Comparison of ENCODE assay signal across 22 mouse cellular contexts in the genomic region with DNA sequence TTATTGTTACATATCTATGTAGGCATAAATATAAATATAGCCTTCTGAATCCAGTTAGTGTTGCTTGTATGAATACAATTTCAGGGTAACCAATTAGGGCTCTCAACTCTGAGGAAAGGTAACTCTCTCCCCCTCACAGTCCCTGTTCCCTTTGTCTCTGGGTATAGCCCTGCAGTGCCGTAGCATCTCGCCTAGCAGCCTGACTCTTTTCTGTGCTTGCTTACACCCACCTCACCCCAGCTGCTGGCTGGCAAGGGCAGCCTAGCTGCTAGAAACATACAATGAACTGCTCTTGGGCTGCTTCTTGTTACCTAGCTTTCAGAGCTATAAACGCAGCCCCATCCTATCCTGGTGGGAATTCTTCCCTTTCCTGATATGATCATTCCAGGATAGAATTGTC.
DNase-seq lines count a peak whose midpoint lies in the region; ATAC-seq and TF ChIP-seq lines count a peak whose summit lies in the region.
"Had no signal": no experiment of that assay in that cellular context is flagged by ENCODE, and none has a peak within 500 bp of the region (broad histone marks: within the 10 kb centered on the region; RNA-seq: fewer than 3 reads in every experiment).

No protein-coding gene starts in this region.

- no peak for TF ChIP-seq CTCF in left cerebral cortex, adult 2 months (IDR thresholded peaks at IDR 0.05)

- DNase-seq in frontal cortex, postnatal 25 days (ENCODE audit: low spot score in 2 of 2): no peak
- DNase-seq in layer of hippocampus, adult 11-12 months (ENCODE audit: low spot score): peak; percentile 11
- no peak for DNase-seq in layer of hippocampus, adult 9-10 months (ENCODE audit: low spot score)
- DNase-seq in left cerebral cortex, adult 2 months (ENCODE audit: extremely low spot score in 1 of 2, low spot score in 2 of 2): peak in 1 of 2 experiments; percentile 40
- DNase-seq in left cerebral cortex, adult 11 months (ENCODE audit: low spot score): no peak
- peak; percentile 16 to 43 for DNase-seq in right cerebral cortex, postnatal 36 days (ENCODE audit: low spot score in 2 of 2)
- no peak for DNase-seq in right cerebral cortex, postnatal 14 days
- DNase-seq: adrenal gland, adult 8-10 months; adrenal gland, postnatal 25 days; cerebellum, adult 2 months; cerebellum, adult 9-11 months; cerebellum, postnatal 25 days; gastrocnemius, postnatal 10 days; gastrocnemius, postnatal 36 days had no signal

- ATAC-seq in frontal cortex, adult (ENCODE audit: low TSS enrichment): peak; percentile 75
- ATAC-seq: activated CD4-positive, CD25-positive, alpha-beta regulatory T cell, adult 4 months; forebrain, embryonic 14.5 days; hindbrain, embryonic 16.5 days had no signal

- H3K27ac ChIP-seq in left cerebral cortex, adult 2 months: peak overlapping the region; percentile 79
- H3K27ac ChIP-seq: embryonic facial prominence, embryonic 12.5 days; embryonic facial prominence, embryonic 15.5 days; hindbrain, embryonic 10.5 days; hindbrain, embryonic 13.5 days had no signal

- no peak overlapping the region for H3K4me3 ChIP-seq in left cerebral cortex, adult 2 months
- H3K4me3 ChIP-seq: embryonic facial prominence, embryonic 12.5 days; embryonic facial prominence, embryonic 15.5 days; hindbrain, embryonic 10.5 days; hindbrain, embryonic 13.5 days had no signal

- intact Hi-C loops in left cerebral cortex, adult 2 months (cut with DNase I): loop anchor here (2.0 kb wide), 2 partner anchors 52 to 80 kb away; no protein-coding TSS in a partner anchor

Comparison
In these comparisons a context has a peak if more than half of its experiments do, and no peak if none do; other contexts are left out.
1. DNase-seq: peak in layer of hippocampus, adult 11-12 months (single experiment) and right cerebral cortex, postnatal 36 days (2 of 2); none in frontal cortex, postnatal 25 days (0 of 2), layer of hippocampus, adult 9-10 months (single experiment), left cerebral cortex, adult 11 months (single experiment) and right cerebral cortex, postnatal 14 days (single experiment).